Mouse (Mus musculus) embryonic facial prominence, embryonic 12.5 days (tissue): ENCODE results near the gene C1ra. TPM values are rescaled to one million over a fixed set of nuclear protein-coding genes. Genes with fewer than 3 reads are reported as not detected.
A peak's percentile ranks its signal among the peaks of the same experiment; 100 is the strongest.
"Not testable (repeated sequence)": the region's sequence is repeated elsewhere in the genome, so short reads cannot be mapped to it uniquely, and the experiment has no call there.

Experiments used
- ATAC-seq: fragments of 200-750 bp; cut with Nextera tagmentation; 2 replicates; pipeline ENCODE4 v1.8.0; 2017; ENCODE audit not compliant: insufficient number of reproducible peaks, insufficient read depth, low FRiP score, low TSS enrichment
- H3K27ac ChIP-seq: fragments of 300-500 bp; sonication (generic); 2 replicates; pipeline ENCODE4 v1.5.1; 2016; ENCODE audit warnings: mild to moderate bottlenecking
- H3K27me3 ChIP-seq: fragments of 300-500 bp; sonication (generic); 2 replicates; pipeline ENCODE4 v1.6.1; 2016; ENCODE audit warnings: mild to moderate bottlenecking, moderate library complexity
- H3K36me3 ChIP-seq: fragments of 300-500 bp; sonication (generic); 2 replicates; pipeline ENCODE4 v1.6.1; 2016; ENCODE audit warnings: mild to moderate bottlenecking
- H3K4me1 ChIP-seq: fragments of 300-500 bp; sonication (generic); 2 replicates; pipeline ENCODE4 v1.6.1; 2016
- H3K4me2 ChIP-seq: fragments of 300-500 bp; sonication (generic); replicated peaks from 2 replicates; pipeline ENCODE4 v1.6.1; 2016; ENCODE audit warnings: mild to moderate bottlenecking, moderate library complexity
- H3K4me3 ChIP-seq: fragments of 300-500 bp; sonication (generic); 2 replicates; pipeline ENCODE4 v1.5.1; 2016; ENCODE audit warnings: mild to moderate bottlenecking
- H3K9ac ChIP-seq: fragments of 300-500 bp; sonication (generic); 2 replicates; pipeline ENCODE4 v1.6.1; 2016; ENCODE audit warnings: mild to moderate bottlenecking, moderate library complexity
- H3K9me3 ChIP-seq: fragments of 300-500 bp; sonication (generic); 2 replicates; pipeline ENCODE4 v1.6.1; 2016; ENCODE audit warnings: mild to moderate bottlenecking, moderate library complexity
- WGBS: fragments of 180-500 bp; shearing (Covaris S2); methylation state at CpG from one replicate; pipeline ENCODE4 v1.1.7; 2016; 5-methylcytosine and 5-hydroxymethylcytosine counted together
- polyA plus RNA-seq: library from polyadenylated mRNA; unstranded; fragments of >200 nt; fragmentation: Nextera tagmentation; extraction: Ambion mirVana; gene quantifications from 2 replicates; pipeline ENCODE4 v1.2.1, GENCODE M21; 2016

Gene C1ra
- polyA plus RNA-seq, 1 experiment from 2014 or later = 0.55 TPM

GRCm38 (mm10) chr6:124491427-124491826, 20.8 kb upstream of the C1ra start:
- Histone ChIP-seq H3K27ac (no peak overlapping the region), H3K36me3 (no peaks in the 10 kb centered on the region), H3K4me2 (no peak overlapping the region), H3K9ac (no peak overlapping the region), H3K9me3 (no peaks in the 10 kb centered on the region), H3K4me3 (no peak overlapping the region), H3K4me1 (0 out of 2 replicates have a peak, but pooled peaks cover 4% of the 10 kb centered on the region), H3K27me3 (no peaks in the 10 kb centered on the region)
- WGBS = 78% methylated on average over 6 of the region's 6 CpGs
- no peak for ATAC-seq

GRCm38 (mm10) chr6:124492842-124493561, 19.2 kb upstream of the C1ra start, which contains the start of gene C1rl:
C1rl (plus strand) TSS chr6:124493113.
- Histone ChIP-seq H3K36me3 (no peaks in the 10 kb centered on the region), H3K4me1 (0 out of 2 replicates have a peak, but pooled peaks cover 4% of the 10 kb centered on the region), H3K27me3 (no peaks in the 10 kb centered on the region), H3K9me3 (no peaks in the 10 kb centered on the region), H3K9ac (no peak within 1 kb of the TSS), H3K27ac (peak within 1 kb of the TSS; percentile 52; the same call in 1 of the 2 replicates), H3K4me3 (no peak within 1 kb of the TSS), H3K4me2 (no peak within 1 kb of the TSS)
- peak; percentile 83; the same call in 1 of the 2 replicates for ATAC-seq
- 31% methylated on average over 4 of the region's 4 CpGs for WGBS

- no peak overlapping the region for H3K4me3 ChIP-seq
- H3K9ac ChIP-seq = no peak overlapping the region
- no peak overlapping the region for H3K27ac ChIP-seq
- H3K36me3 ChIP-seq = no peaks in the 10 kb centered on the region
- 0 out of 2 replicates have a peak, but pooled peaks cover 4% of the 10 kb centered on the region for H3K4me1 ChIP-seq
- H3K4me2 ChIP-seq = no peak overlapping the region
- WGBS = 83% methylated on average over 5 of the region's 5 CpGs
- ATAC-seq = no peak
- no peaks in the 10 kb centered on the region for H3K9me3 ChIP-seq
- no peaks in the 10 kb centered on the region for H3K27me3 ChIP-seq
Measured at GRCm38 (mm10) chr6:124493886-124494285, 18.3 kb upstream of the C1ra start.

- Histone ChIP-seq H3K4me2 (no peak overlapping the region), H3K36me3 (no peaks in the 10 kb centered on the region), H3K9ac (no peak overlapping the region), H3K27me3 (no peaks in the 10 kb centered on the region), H3K27ac (no peak overlapping the region), H3K4me3 (no peak overlapping the region), H3K4me1 (0 out of 2 replicates have a peak, but pooled peaks cover 4% of the 10 kb centered on the region), H3K9me3 (no peaks in the 10 kb centered on the region)
- ATAC-seq = no peak
- WGBS = 94% methylated on average over 5 of the region's 5 CpGs
Measured at GRCm38 (mm10) chr6:124496054-124496453, 16.2 kb upstream of the C1ra start.

- Histone ChIP-seq H3K4me3 (no peak overlapping the region), H3K4me2 (no peak overlapping the region), H3K36me3 (no peaks in the 10 kb centered on the region), H3K4me1 (no peaks in the 10 kb centered on the region), H3K27ac (no peak overlapping the region), H3K9ac (no peak overlapping the region), H3K27me3 (no peaks in the 10 kb centered on the region), H3K9me3 (no peaks in the 10 kb centered on the region)
- ATAC-seq = no peak
- WGBS = 43% methylated on average over 10 of the region's 10 CpGs
Measured at GRCm38 (mm10) chr6:124499914-124500566, 12.2 kb upstream of the C1ra start.

GRCm38 (mm10) chr6:124501473-124501872, 10.7 kb upstream of the C1ra start:
- H3K9me3 ChIP-seq = no peaks in the 10 kb centered on the region
- ATAC-seq = no peak
- H3K36me3 ChIP-seq = no peaks in the 10 kb centered on the region
- no peaks in the 10 kb centered on the region for H3K4me1 ChIP-seq
- no peak overlapping the region for H3K9ac ChIP-seq
- H3K4me3 ChIP-seq = no peak overlapping the region
- no peaks in the 10 kb centered on the region for H3K27me3 ChIP-seq
- no peak overlapping the region for H3K4me2 ChIP-seq
- no peak overlapping the region for H3K27ac ChIP-seq
- WGBS = 72% methylated on average over 4 of the region's 4 CpGs

GRCm38 (mm10) chr6:124502021-124502420, 10.2 kb upstream of the C1ra start:
- H3K36me3 ChIP-seq = no peaks in the 10 kb centered on the region
- no peaks in the 10 kb centered on the region for H3K9me3 ChIP-seq
- H3K9ac ChIP-seq = no peak overlapping the region
- H3K4me1 ChIP-seq = no peaks in the 10 kb centered on the region
- H3K27me3 ChIP-seq = no peaks in the 10 kb centered on the region
- no peak overlapping the region for H3K4me3 ChIP-seq
- ATAC-seq = no peak
- no peak overlapping the region for H3K4me2 ChIP-seq
- WGBS = 82% methylated on average over 5 of the region's 5 CpGs
- no peak overlapping the region for H3K27ac ChIP-seq

- Histone ChIP-seq H3K9me3 (no peaks in the 10 kb centered on the region), H3K9ac (no peak overlapping the region), H3K4me3 (no peak overlapping the region), H3K4me2 (no peak overlapping the region), H3K4me1 (no peaks in the 10 kb centered on the region), H3K36me3 (no peaks in the 10 kb centered on the region), H3K27ac (no peak overlapping the region), H3K27me3 (no peaks in the 10 kb centered on the region)
- 70% methylated on average over 4 of the region's 4 CpGs for WGBS
- no peak for ATAC-seq
Measured at GRCm38 (mm10) chr6:124505028-124505427, 7.2 kb upstream of the C1ra start.

- Histone ChIP-seq H3K36me3 (no peaks in the 10 kb centered on the region), H3K4me1 (no peaks in the 10 kb centered on the region), H3K4me2 (no peak overlapping the region), H3K9ac (no peak overlapping the region), H3K4me3 (no peak overlapping the region), H3K27ac (no peak overlapping the region), H3K27me3 (no peaks in the 10 kb centered on the region), H3K9me3 (no peaks in the 10 kb centered on the region)
- WGBS = 77% methylated on average over 6 of the region's 6 CpGs
- no peak for ATAC-seq
Measured at GRCm38 (mm10) chr6:124506991-124507390, 5.2 kb upstream of the C1ra start.

GRCm38 (mm10) chr6:124508292-124508691, 3.9 kb upstream of the C1ra start:
- 83% methylated on average over 10 of the region's 10 CpGs for WGBS
- no peak for ATAC-seq
- Histone ChIP-seq H3K9ac (no peak overlapping the region), H3K9me3 (no peaks in the 10 kb centered on the region), H3K4me3 (no peak overlapping the region), H3K27me3 (no peaks in the 10 kb centered on the region), H3K4me1 (0 out of 2 replicates have a peak, but pooled peaks cover 3% of the 10 kb centered on the region), H3K4me2 (no peak overlapping the region), H3K27ac (no peak overlapping the region), H3K36me3 (no peaks in the 10 kb centered on the region)

- H3K4me2 ChIP-seq, H3K9ac ChIP-seq, H3K9me3 ChIP-seq, ATAC-seq, H3K4me1 ChIP-seq, H3K36me3 ChIP-seq, H3K4me3 ChIP-seq, H3K27ac ChIP-seq, H3K27me3 ChIP-seq: not testable (repeated sequence)
- 72% methylated on average over 5 of the region's 5 CpGs for WGBS
Measured at GRCm38 (mm10) chr6:124509192-124509591, 3.0 kb upstream of the C1ra start.

- H3K36me3 ChIP-seq = no peaks in the 10 kb centered on the region
- H3K4me2 ChIP-seq = no peak overlapping the region
- 0 out of 2 replicates have a peak, but pooled peaks cover 3% of the 10 kb centered on the region for H3K4me1 ChIP-seq
- ATAC-seq = no peak
- H3K4me3 ChIP-seq = no peak overlapping the region
- H3K27ac ChIP-seq = no peak overlapping the region
- 64% methylated on average over 6 of the region's 6 CpGs for WGBS
- no peaks in the 10 kb centered on the region for H3K27me3 ChIP-seq
- no peak overlapping the region for H3K9ac ChIP-seq
- H3K9me3 ChIP-seq = no peaks in the 10 kb centered on the region
Measured at GRCm38 (mm10) chr6:124511936-124512335, 269 bp upstream of the C1ra start.
